Mouse (Mus musculus): ENCODE results near the gene Osbpl7. TPM values are rescaled to one million over a fixed set of nuclear protein-coding genes. Genes with fewer than 3 reads are reported as not detected.

Osbpl7 gene
- total and polyA plus RNA-seq, 2 experiments, result 1.7 to 2.2 TPM

DNA sequence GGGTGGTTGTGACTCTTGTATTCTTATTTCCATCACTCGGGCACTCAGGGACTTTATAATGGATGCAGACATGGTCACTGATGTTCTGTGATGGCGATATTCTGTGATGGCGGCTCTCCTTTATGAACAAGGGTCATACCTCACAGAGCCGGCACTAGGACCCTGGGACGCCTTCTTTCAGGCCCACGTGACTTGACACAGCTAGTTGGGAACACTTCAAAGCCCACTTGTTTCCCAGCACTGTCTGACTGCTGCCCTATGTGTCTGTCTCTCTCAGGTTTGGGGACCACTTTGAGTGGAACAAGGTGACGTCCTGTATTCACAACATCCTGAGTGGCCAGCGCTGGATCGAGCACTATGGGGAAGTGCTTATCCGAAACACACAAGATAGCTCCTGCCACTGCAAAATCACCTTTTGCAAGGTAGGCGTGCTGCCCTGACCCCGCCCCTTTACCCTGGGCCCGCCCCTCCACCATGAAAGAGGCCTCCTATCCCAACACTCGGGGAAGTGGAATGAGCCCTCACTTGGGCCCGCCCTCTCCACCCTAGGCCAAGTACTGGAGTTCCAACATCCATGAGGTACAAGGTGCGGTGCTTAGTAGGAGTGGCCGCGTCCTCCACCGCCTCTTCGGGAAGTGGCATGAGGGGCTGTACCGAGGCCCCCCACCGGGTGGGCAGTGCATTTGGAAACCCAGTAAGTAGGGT lies 16.4 kb downstream of the Osbpl7 start:
- DNase-seq (ENCODE audit: extremely low read depth, low read depth, low spot score), result no peak
- no peaks in the 10 kb centered on the region for H3K36me3 ChIP-seq (ENCODE audit: control insufficient read depth, insufficient read depth, low read length)
- H3K4me1 ChIP-seq (ENCODE audit: control insufficient read depth, insufficient read depth, low read length), result no peaks in the 10 kb centered on the region
- no peak overlapping the region for H3K4me3 ChIP-seq (ENCODE audit: insufficient read depth, low read depth, low read length)
- no peaks in the 10 kb centered on the region for H3K27me3 ChIP-seq (ENCODE audit: control insufficient read depth, insufficient read depth, low read length)
- H3K9ac ChIP-seq (ENCODE audit: low read depth, low read length), result no peak overlapping the region
- no peak overlapping the region for H3K27ac ChIP-seq (replicated peaks; ENCODE audit: insufficient read depth, low read depth, low read length)
- H3K79me2 ChIP-seq (ENCODE audit: control insufficient read depth, insufficient read depth, low read length), result no peaks in the 10 kb centered on the region
- TF ChIP-seq POLR2A (IDR thresholded peaks at IDR 0.05; ENCODE audit: extremely low read depth, insufficient read depth, low read length), result no peak
- no peak for TF ChIP-seq CTCF (IDR thresholded peaks at IDR 0.05; ENCODE audit: low read depth, low read length)
- 85% methylated on average over 22 of the region's 22 CpGs for WGBS

DNA sequence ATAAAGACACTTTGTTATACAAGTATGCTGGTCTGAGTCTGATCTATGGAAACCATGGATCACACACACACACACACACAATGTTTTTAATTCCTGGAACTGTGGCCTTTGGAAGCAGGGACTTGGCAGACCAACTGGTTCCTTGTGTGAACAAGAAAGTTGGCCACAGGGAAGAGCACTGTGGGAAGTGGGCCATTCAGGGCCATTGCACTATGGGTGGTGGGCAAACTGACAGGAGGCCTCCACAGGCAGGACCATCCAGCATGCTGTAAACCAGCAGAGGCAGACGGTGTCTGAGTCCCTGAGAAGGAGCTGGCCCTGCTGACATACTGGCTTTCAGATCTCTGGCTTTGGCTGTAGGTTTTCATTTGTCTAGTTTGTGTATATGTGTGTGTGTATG lies 18.9 kb downstream of the Osbpl7 start:
- DNase-seq (ENCODE audit: extremely low read depth, low read depth, low spot score), result no peak
- no peak overlapping the region for H3K27ac ChIP-seq (replicated peaks; ENCODE audit: insufficient read depth, low read depth, low read length)
- 95% methylated on average over 1 of the region's 1 CpGs for WGBS

DNA sequence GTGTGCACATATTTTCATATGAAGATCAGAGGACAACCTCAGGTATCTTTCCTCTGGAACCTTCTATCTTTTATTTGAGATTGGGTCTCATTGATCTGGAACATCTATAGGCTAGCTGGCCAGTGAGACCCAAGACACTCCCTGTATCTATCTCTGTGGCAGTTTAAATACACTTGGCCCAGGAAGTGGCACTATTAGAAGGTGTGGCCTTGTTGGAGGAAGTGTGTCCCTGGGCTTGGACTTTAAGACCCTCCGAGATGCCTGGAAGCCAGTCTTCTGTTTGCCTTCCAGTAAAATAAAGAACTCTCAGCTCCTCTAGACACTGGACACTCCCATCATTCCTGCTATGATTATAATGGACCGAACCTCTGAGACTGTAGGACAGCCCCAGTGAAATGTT lies 19.3 kb downstream of the Osbpl7 start:
- no peak for DNase-seq (ENCODE audit: extremely low read depth, low read depth, low spot score)
- no peak overlapping the region for H3K9ac ChIP-seq (ENCODE audit: low read depth, low read length)
- TF ChIP-seq CTCF (IDR thresholded peaks at IDR 0.05; ENCODE audit: low read depth, low read length) (no peak), POLR2A (IDR thresholded peaks at IDR 0.05; ENCODE audit: extremely low read depth, insufficient read depth, low read length) (no peak)
- H3K36me3 ChIP-seq (ENCODE audit: control insufficient read depth, insufficient read depth, low read length), result no peaks in the 10 kb centered on the region
- H3K27ac ChIP-seq (replicated peaks; ENCODE audit: insufficient read depth, low read depth, low read length), result no peak overlapping the region
- H3K4me3 ChIP-seq (ENCODE audit: insufficient read depth, low read depth, low read length), result no peak overlapping the region
- no peaks in the 10 kb centered on the region for H3K27me3 ChIP-seq (ENCODE audit: control insufficient read depth, insufficient read depth, low read length)
- 87% methylated on average over 2 of the region's 2 CpGs for WGBS
- H3K4me1 ChIP-seq (ENCODE audit: control insufficient read depth, insufficient read depth, low read length), result no peaks in the 10 kb centered on the region
- no peaks in the 10 kb centered on the region for H3K79me2 ChIP-seq (ENCODE audit: control insufficient read depth, insufficient read depth, low read length)

More for the DNA sequence above, 18.9 kb downstream of the Osbpl7 start:
- H3K27me3 ChIP-seq (ENCODE audit: control insufficient read depth, insufficient read depth, low read length), result no peaks in the 10 kb centered on the region
- H3K4me1 ChIP-seq (ENCODE audit: control insufficient read depth, insufficient read depth, low read length), result no peaks in the 10 kb centered on the region
- no peaks in the 10 kb centered on the region for H3K36me3 ChIP-seq (ENCODE audit: control insufficient read depth, insufficient read depth, low read length)
- H3K79me2 ChIP-seq (ENCODE audit: control insufficient read depth, insufficient read depth, low read length), result no peaks in the 10 kb centered on the region
- H3K4me3 ChIP-seq (ENCODE audit: insufficient read depth, low read depth, low read length), result no peak overlapping the region
- H3K9ac ChIP-seq (ENCODE audit: low read depth, low read length), result no peak overlapping the region
- TF ChIP-seq POLR2A (IDR thresholded peaks at IDR 0.05; ENCODE audit: extremely low read depth, insufficient read depth, low read length) (no peak), CTCF (IDR thresholded peaks at IDR 0.05; ENCODE audit: low read depth, low read length) (no peak)

DNA sequence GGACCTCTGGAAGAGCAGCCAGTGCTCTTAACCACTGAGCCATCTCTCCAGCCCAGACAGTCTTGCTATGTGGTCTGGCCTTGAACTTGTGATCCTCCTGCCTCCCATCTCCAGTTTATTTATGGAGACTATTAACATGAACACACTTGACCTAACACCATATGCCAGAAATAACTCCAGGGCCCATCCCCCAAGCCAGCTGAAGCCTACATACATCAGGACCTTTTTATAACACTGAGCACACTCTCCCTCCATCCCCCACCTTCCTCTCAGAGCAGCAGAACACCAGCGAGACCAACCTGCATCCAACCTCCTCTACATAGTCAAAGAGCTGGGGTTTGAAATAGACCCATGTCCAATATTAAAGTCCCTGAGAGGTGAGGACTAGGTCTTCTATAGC lies 20.7 kb downstream of the Osbpl7 start:
- WGBS, result 74% methylated on average over 1 of the region's 1 CpGs
- Histone ChIP-seq H3K79me2 (ENCODE audit: control insufficient read depth, insufficient read depth, low read length) (no peaks in the 10 kb centered on the region), H3K4me3 (ENCODE audit: insufficient read depth, low read depth, low read length) (no peak overlapping the region), H3K27ac (replicated peaks; ENCODE audit: insufficient read depth, low read depth, low read length) (no peak overlapping the region), H3K4me1 (ENCODE audit: control insufficient read depth, insufficient read depth, low read length) (no peaks in the 10 kb centered on the region), H3K36me3 (ENCODE audit: control insufficient read depth, insufficient read depth, low read length) (no peaks in the 10 kb centered on the region), H3K27me3 (ENCODE audit: control insufficient read depth, insufficient read depth, low read length) (no peaks in the 10 kb centered on the region), H3K9ac (ENCODE audit: low read depth, low read length) (no peak overlapping the region)
- DNase-seq (ENCODE audit: extremely low read depth, low read depth, low spot score), result no peak
- TF ChIP-seq POLR2A (IDR thresholded peaks at IDR 0.05; ENCODE audit: extremely low read depth, insufficient read depth, low read length) (no peak), CTCF (IDR thresholded peaks at IDR 0.05; ENCODE audit: low read depth, low read length) (no peak)

DNA sequence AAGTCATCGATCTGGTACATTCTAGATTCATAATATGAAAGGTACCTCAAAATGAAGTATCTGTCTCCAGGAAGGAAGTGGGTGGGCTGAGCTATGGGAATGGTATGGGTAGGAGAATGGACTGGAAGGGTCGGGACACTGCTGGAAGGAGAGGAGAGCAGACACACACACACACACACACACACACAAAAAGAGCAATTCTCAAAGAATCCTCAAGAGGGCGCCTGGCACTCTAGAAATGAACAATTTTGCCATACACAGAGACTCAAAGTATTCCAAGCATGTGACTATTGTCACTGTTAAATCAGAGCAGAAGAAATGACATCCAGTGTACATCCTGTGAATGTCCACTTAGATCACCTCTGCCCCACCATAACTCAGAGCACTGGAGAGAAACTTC lies 22.1 kb downstream of the Osbpl7 start:
- H3K27ac ChIP-seq (replicated peaks; ENCODE audit: insufficient read depth, low read depth, low read length), result no peak overlapping the region
- DNase-seq (ENCODE audit: extremely low read depth, low read depth, low spot score), result peak; percentile 28
- H3K9ac ChIP-seq (ENCODE audit: low read depth, low read length), result no peak overlapping the region
- H3K36me3 ChIP-seq (ENCODE audit: control insufficient read depth, insufficient read depth, low read length), result no peaks in the 10 kb centered on the region
- H3K79me2 ChIP-seq (ENCODE audit: control insufficient read depth, insufficient read depth, low read length), result no peaks in the 10 kb centered on the region
- WGBS, result 31% methylated on average over 3 of the region's 3 CpGs
- H3K27me3 ChIP-seq (ENCODE audit: control insufficient read depth, insufficient read depth, low read length), result no peaks in the 10 kb centered on the region
- H3K4me1 ChIP-seq (ENCODE audit: control insufficient read depth, insufficient read depth, low read length), result no peaks in the 10 kb centered on the region
- TF ChIP-seq CTCF (IDR thresholded peaks at IDR 0.05; ENCODE audit: low read depth, low read length) (peak; percentile 28; the same call in 1 of the 2 replicates), POLR2A (IDR thresholded peaks at IDR 0.05; ENCODE audit: extremely low read depth, insufficient read depth, low read length) (no peak)
- H3K4me3 ChIP-seq (ENCODE audit: insufficient read depth, low read depth, low read length), result no peak overlapping the region

DNA sequence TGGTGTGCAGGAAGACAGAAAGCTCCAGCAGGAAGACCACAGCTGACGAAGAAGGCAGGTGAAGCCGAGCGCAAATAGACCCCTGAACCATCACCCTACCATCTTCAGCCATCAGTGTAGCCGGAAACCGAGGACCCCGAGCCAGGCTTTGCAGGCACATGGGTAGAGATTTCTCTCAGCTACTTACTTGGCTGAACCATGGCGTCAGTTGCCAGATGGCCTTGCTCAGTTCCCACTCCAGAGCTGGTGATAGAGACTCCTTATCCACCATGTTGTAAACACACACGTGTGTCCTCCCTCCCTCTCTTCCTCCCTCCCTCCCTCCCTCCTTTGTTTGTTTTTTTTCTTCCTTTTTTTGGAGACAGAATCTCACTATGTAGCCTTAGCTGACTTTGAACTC lies 23.8 kb downstream of the Osbpl7 start:
- Histone ChIP-seq H3K4me1 (ENCODE audit: control insufficient read depth, insufficient read depth, low read length) (no peaks in the 10 kb centered on the region), H3K4me3 (ENCODE audit: insufficient read depth, low read depth, low read length) (no peak overlapping the region), H3K36me3 (ENCODE audit: control insufficient read depth, insufficient read depth, low read length) (no peaks in the 10 kb centered on the region), H3K79me2 (ENCODE audit: control insufficient read depth, insufficient read depth, low read length) (no peaks in the 10 kb centered on the region), H3K9ac (ENCODE audit: low read depth, low read length) (no peak overlapping the region), H3K27me3 (ENCODE audit: control insufficient read depth, insufficient read depth, low read length) (no peaks in the 10 kb centered on the region), H3K27ac (replicated peaks; ENCODE audit: insufficient read depth, low read depth, low read length) (no peak overlapping the region)
- no peak for DNase-seq (ENCODE audit: extremely low read depth, low read depth, low spot score)
- 67% methylated on average over 8 of the region's 8 CpGs for WGBS
- no peak for TF ChIP-seq CTCF (IDR thresholded peaks at IDR 0.05; ENCODE audit: low read depth, low read length)
- no peak for TF ChIP-seq POLR2A (IDR thresholded peaks at IDR 0.05; ENCODE audit: extremely low read depth, insufficient read depth, low read length)
